Mouse (Mus musculus) forebrain, embryonic 11.5 days (tissue): ENCODE measurements around the gene Fam168a. TPM values are rescaled to one million over a fixed set of nuclear protein-coding genes. Genes with fewer than 3 reads are reported as not detected.
A peak's percentile ranks its signal among the peaks of the same experiment; 100 is the strongest.

Experiments used
- ATAC-seq: fragments of 200-750 bp; cut with Nextera tagmentation; replicated peaks from 2 replicates; pipeline ENCODE4 v1.8.0; 2017; ENCODE audit warnings: moderate TSS enrichment; ENCODE audit not compliant: low FRiP score
- DNase-seq: peaks from one replicate; pipeline ENCODE4 v3.0.0-alpha.2; 2017; ENCODE audit warnings: low spot score
- H3K27ac ChIP-seq: fragments of 300-500 bp; sonication (generic); 2 replicates; pipeline ENCODE4 v1.5.1; 2014; ENCODE audit warnings: low read depth, low read length
- H3K27me3 ChIP-seq: fragments of 300-500 bp; sonication (generic); 2 replicates; pipeline ENCODE4 v1.6.1; 2014; ENCODE audit warnings: mild to moderate bottlenecking, low read length, mixed read lengths; ENCODE audit not compliant: control insufficient read depth, insufficient read depth
- H3K36me3 ChIP-seq: fragments of 300-500 bp; sonication (generic); 2 replicates; pipeline ENCODE4 v1.6.1; 2014; ENCODE audit warnings: mild to moderate bottlenecking, low read length, moderate library complexity, mixed read lengths; ENCODE audit not compliant: control insufficient read depth, insufficient read depth
- H3K4me1 ChIP-seq: fragments of 300-500 bp; sonication (generic); replicated peaks from 2 replicates; pipeline ENCODE4 v1.6.1; 2014; ENCODE audit warnings: low read length, mixed read lengths; ENCODE audit not compliant: control insufficient read depth, insufficient read depth
- H3K4me2 ChIP-seq: fragments of 300-500 bp; sonication (generic); 2 replicates; pipeline ENCODE4 v1.6.1; 2014; ENCODE audit warnings: low read depth, mild to moderate bottlenecking, low read length, moderate library complexity, mixed read lengths; ENCODE audit not compliant: severe bottlenecking
- H3K4me3 ChIP-seq: fragments of 300-500 bp; sonication (generic); 2 replicates; pipeline ENCODE4 v1.5.1; 2014; ENCODE audit warnings: low read depth, low read length
- H3K9ac ChIP-seq: fragments of 300-500 bp; sonication (generic); 2 replicates; pipeline ENCODE4 v1.6.1; 2014; ENCODE audit warnings: low read length
- H3K9me3 ChIP-seq: fragments of 300-500 bp; sonication (generic); 2 replicates; pipeline ENCODE4 v1.6.1; 2016; ENCODE audit warnings: low read length, mixed read lengths; ENCODE audit not compliant: control insufficient read depth
- WGBS: fragments of 180-500 bp; shearing (Covaris S2); extraction: QIAGEN DNeasy Blood & Tissue Kit; methylation state at CpG from one replicate; pipeline ENCODE4 v1.1.7; 2014; 5-methylcytosine and 5-hydroxymethylcytosine counted together
- polyA plus RNA-seq: library from polyadenylated mRNA; unstranded; fragments of >200 nt; fragmentation: Nextera tagmentation; extraction: Ambion mirVana; gene quantifications from 2 replicates; pipeline ENCODE4 v1.2.1, GENCODE M21; 2014

The Fam168a gene
- polyA plus RNA-seq, 1 experiment from 2014 or later = 52.9 TPM

DNA sequence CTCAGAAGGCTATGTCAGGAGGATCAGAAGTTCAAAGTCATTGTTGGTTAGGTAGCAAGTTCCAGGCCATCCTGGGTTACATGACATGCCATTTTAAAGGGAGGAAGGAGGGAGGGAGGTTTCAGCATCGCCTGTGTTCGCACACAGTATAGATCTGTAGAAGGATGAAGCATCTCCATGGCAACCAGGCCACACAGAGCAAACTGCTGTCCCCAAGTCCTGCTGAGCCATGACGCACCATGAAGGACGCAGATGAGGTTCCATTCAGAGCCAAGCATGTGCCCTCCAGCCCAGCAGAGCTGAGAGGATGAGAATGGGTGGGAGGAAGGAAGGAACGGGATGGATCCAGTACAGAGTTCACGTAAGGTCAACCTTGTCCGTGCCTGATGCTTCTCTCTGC lies 33.0 kb upstream of the Fam168a start:
- H3K4me1 ChIP-seq = no peaks in the 10 kb centered on the region
- H3K9ac ChIP-seq = no peak overlapping the region
- DNase-seq = no peak
- H3K4me3 ChIP-seq = no peak overlapping the region
- H3K4me2 ChIP-seq = no peak overlapping the region
- no peak overlapping the region for H3K27ac ChIP-seq
- no peak for ATAC-seq
- no peaks in the 10 kb centered on the region for H3K27me3 ChIP-seq
- 73% methylated on average over 7 of the region's 7 CpGs for WGBS
- no peaks in the 10 kb centered on the region for H3K36me3 ChIP-seq
- no peaks in the 10 kb centered on the region for H3K9me3 ChIP-seq

DNA sequence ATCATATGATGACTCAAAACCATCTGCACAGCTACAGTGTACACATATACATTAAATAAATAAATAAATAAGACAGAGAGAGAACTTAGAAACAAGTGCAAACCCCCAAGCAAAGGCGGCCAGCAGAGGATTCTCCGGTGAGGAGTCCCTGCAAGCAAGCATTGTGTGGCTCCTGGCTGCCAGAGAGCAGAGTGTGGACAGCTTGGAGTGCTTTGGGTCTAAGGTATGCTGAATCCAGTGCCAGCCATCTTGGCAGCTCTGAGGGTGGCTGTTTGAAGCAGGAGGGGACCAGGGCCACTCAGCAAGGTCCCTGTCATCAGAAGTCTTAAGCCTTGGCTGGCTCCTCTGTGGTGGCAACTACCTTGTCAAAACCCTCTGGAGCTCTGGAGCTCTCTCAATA lies 31.5 kb upstream of the Fam168a start:
- Histone ChIP-seq H3K27me3 (no peaks in the 10 kb centered on the region), H3K27ac (no peak overlapping the region), H3K4me1 (no peaks in the 10 kb centered on the region), H3K4me3 (no peak overlapping the region), H3K9ac (no peak overlapping the region), H3K36me3 (no peaks in the 10 kb centered on the region), H3K9me3 (no peaks in the 10 kb centered on the region), H3K4me2 (no peak overlapping the region)
- DNase-seq (no peak), ATAC-seq (no peak)
- 86% methylated on average over 2 of the region's 2 CpGs for WGBS

DNA sequence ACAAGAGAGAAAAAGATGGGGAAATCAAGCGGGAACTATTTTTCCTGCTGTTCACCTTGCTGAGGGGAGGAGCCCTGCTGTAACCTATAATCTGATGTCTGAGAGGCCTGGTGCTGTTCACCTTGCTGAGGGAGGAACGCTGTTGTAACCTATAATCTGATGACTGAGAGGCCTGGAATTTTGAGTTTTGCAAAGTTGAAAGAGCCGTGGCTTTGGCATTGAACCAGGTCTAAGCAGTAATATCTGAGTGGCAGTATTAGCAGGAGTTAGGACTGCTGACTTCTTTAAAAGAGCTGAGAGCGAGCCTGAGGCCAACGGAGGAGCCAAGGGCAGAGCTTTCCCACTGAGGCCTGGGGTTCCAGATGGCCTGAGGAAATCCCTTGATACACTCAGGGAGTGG lies 28.4 kb upstream of the Fam168a start:
- no peaks in the 10 kb centered on the region for H3K27me3 ChIP-seq
- no peak overlapping the region for H3K9ac ChIP-seq
- no peak overlapping the region for H3K27ac ChIP-seq
- ATAC-seq (no peak), DNase-seq (no peak)
- no peak overlapping the region for H3K4me2 ChIP-seq
- no peaks in the 10 kb centered on the region for H3K9me3 ChIP-seq
- H3K4me1 ChIP-seq = no peaks in the 10 kb centered on the region
- WGBS = 92% methylated on average over 5 of the region's 5 CpGs
- H3K4me3 ChIP-seq = no peak overlapping the region
- H3K36me3 ChIP-seq = no peaks in the 10 kb centered on the region

GRCm38 (mm10) chr7:100678948-100679880 lies 27.2 kb upstream of the Fam168a start:
- Histone ChIP-seq H3K9ac (no peak overlapping the region), H3K36me3 (no peaks in the 10 kb centered on the region), H3K27ac (no peak overlapping the region), H3K4me2 (no peak overlapping the region), H3K4me3 (no peak overlapping the region), H3K4me1 (no peaks in the 10 kb centered on the region), H3K27me3 (no peaks in the 10 kb centered on the region), H3K9me3 (no peaks in the 10 kb centered on the region)
- DNase-seq = no peak
- no peak for ATAC-seq
- WGBS = 69% methylated on average over 15 of the region's 15 CpGs

DNA sequence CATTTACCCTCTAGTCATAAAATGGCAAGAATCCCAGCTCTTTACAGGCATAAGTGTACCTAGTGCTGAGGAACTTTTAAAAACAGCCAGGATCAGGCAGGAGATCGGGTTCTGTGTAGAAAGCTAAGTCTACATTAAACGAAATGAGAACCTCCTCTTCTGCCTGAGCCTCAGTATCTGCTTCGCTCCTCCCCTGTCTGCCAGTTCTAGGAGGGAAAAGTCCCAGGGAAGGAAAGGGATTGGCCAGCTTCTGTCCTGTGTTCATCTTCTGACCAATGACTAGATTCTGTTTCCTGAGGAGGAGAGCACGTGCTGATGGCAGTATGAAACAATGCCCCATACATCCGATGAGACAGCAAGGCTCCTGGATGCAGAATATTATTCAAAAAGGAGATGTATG lies 25.3 kb upstream of the Fam168a start:
- Histone ChIP-seq H3K36me3 (no peaks in the 10 kb centered on the region), H3K27ac (no peak overlapping the region), H3K9ac (no peak overlapping the region), H3K4me1 (no peaks in the 10 kb centered on the region), H3K4me3 (no peak overlapping the region), H3K4me2 (no peak overlapping the region), H3K27me3 (no peaks in the 10 kb centered on the region), H3K9me3 (no peaks in the 10 kb centered on the region)
- ATAC-seq (no peak), DNase-seq (no peak)
- 59% methylated on average over 5 of the region's 5 CpGs for WGBS

DNA sequence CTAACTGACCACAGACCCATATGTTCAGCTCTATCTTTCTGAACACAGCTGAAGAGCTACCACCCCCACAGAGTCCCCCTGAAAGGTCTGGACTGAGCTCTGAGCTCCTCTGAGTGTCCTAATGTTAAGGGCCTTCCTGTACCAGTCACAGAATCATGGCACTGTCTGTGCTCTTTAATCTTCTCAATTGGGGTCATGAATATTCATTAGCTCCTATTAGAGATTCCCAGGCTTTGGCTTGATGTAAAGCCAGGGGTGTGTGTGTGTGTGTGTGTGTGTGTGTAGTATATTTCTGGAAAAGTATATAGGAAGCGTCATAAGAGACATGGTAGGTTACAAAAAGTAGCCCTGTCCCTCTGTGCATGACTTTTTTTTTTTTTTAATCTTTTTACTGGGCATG lies 23.2 kb upstream of the Fam168a start:
- no peak overlapping the region for H3K27ac ChIP-seq
- H3K27me3 ChIP-seq = no peaks in the 10 kb centered on the region
- no peak overlapping the region for H3K4me2 ChIP-seq
- H3K4me1 ChIP-seq = no peaks in the 10 kb centered on the region
- ATAC-seq (no peak), DNase-seq (no peak)
- H3K9me3 ChIP-seq = no peaks in the 10 kb centered on the region
- WGBS = 85% methylated on average over 1 of the region's 1 CpGs
- H3K36me3 ChIP-seq = no peaks in the 10 kb centered on the region
- H3K9ac ChIP-seq = no peak overlapping the region
- H3K4me3 ChIP-seq = no peak overlapping the region

DNA sequence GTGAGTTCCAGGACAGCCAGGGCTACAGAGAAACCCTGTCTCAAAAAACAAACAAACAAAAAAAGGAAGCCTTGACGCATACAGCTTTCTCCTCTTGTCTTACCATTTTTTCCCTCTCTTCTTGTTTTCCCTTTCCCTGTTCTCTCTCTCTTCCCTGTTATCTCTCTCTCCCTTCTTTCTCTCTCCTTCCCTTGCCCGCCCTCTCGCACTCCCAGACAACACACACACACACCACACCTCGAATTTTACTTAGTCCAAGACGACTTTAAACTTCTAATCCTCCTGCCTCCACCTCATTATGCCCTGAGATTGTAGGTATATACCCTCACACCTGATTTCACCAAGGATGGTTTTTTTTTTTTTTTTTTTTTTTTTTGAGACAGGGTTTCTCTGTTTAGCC lies 22.4 kb upstream of the Fam168a start:
- 74% methylated on average over 5 of the region's 5 CpGs for WGBS
- Histone ChIP-seq H3K27me3 (no peaks in the 10 kb centered on the region), H3K9ac (no peak overlapping the region), H3K27ac (no peak overlapping the region), H3K4me1 (no peaks in the 10 kb centered on the region), H3K9me3 (no peaks in the 10 kb centered on the region), H3K4me2 (no peak overlapping the region), H3K4me3 (no peak overlapping the region), H3K36me3 (no peaks in the 10 kb centered on the region)
- ATAC-seq (no peak), DNase-seq (no peak)

- H3K9ac ChIP-seq = no peak overlapping the region
- DNase-seq (peak; percentile 68), ATAC-seq (no peak)
- no peaks in the 10 kb centered on the region for H3K4me1 ChIP-seq
- H3K36me3 ChIP-seq = no peaks in the 10 kb centered on the region
- WGBS = 58% methylated on average over 7 of the region's 7 CpGs
- no peaks in the 10 kb centered on the region for H3K27me3 ChIP-seq
- H3K4me2 ChIP-seq = no peak overlapping the region
- no peaks in the 10 kb centered on the region for H3K9me3 ChIP-seq
- no peak overlapping the region for H3K27ac ChIP-seq
- no peak overlapping the region for H3K4me3 ChIP-seq
Observed at GRCm38 (mm10) chr7:100684538-100684937, 21.9 kb upstream of the Fam168a start.
